Mouse (Mus musculus) lung, adult 2 months (tissue): Measurements from ENCODE around the gene Aig1. TPM values are rescaled to one million over a fixed set of nuclear protein-coding genes. Genes with fewer than 3 reads are reported as not detected.

Experiments used
- DNase-seq: peaks from one replicate; pipeline ENCODE4 v3.0.0; 2022
- H3K4me1 ChIP-seq: fragments of 200-500 bp; 2 replicates; pipeline ENCODE4 v1.6.1; 2011; ENCODE audit warnings: low read length; ENCODE audit not compliant: control insufficient read depth, insufficient read depth
- H3K4me3 ChIP-seq: fragments of 200-500 bp; replicated peaks from 2 replicates; pipeline ENCODE3; 2011; ENCODE audit warnings: low read depth, mild to moderate bottlenecking, control low read depth, low read length; ENCODE audit errors: extremely low read depth
- CTCF ChIP-seq: fragments of 200-500 bp; IDR thresholded peaks from 2 replicates; pipeline ENCODE4 v1.5.1; 2011; ENCODE audit warnings: mild to moderate bottlenecking, low read length, control low read depth; ENCODE audit not compliant: insufficient read depth
- POLR2A ChIP-seq: fragments of 200-500 bp; IDR thresholded peaks from 2 replicates; pipeline ENCODE4 v1.6.1; 2011; ENCODE audit warnings: low read depth, mild to moderate bottlenecking, control low read depth, low read length, borderline replicate concordance; ENCODE audit errors: extremely low read depth
- WGBS: fragments of 180-500 bp; shearing (Covaris S2); methylation state at CpG from one replicate; pipeline ENCODE4 v1.1.7; 2018; 5-methylcytosine and 5-hydroxymethylcytosine counted together
- polyA plus RNA-seq: library from polyadenylated mRNA; depleted of rRNA; stranded (reverse); fragments of >200 nt; gene quantifications from 2 replicates; pipeline ENCODE4 v1.2.3, GENCODE M21; 2012

Gene Aig1
- polyA plus RNA-seq, 1 experiment = 76.5 TPM

- Histone ChIP-seq H3K4me3 (no peak overlapping the region), H3K4me1 (no peaks in the 10 kb centered on the region)
- DNase-seq = no peak
- WGBS = 90% methylated on average over 6 of the region's 6 CpGs
- TF ChIP-seq CTCF = no peak
- TF ChIP-seq POLR2A = no peak
Measured at GRCm38 (mm10) chr10:13767076-13767475, 101.7 kb downstream of the Aig1 start.

GRCm38 (mm10) chr10:13763151-13763550 is 105.6 kb downstream of the Aig1 start:
- 71% methylated on average over 2 of the region's 2 CpGs for WGBS
- TF ChIP-seq CTCF (no peak), POLR2A (no peak)
- no peak overlapping the region for H3K4me3 ChIP-seq
- no peak for DNase-seq
- H3K4me1 ChIP-seq = no peaks in the 10 kb centered on the region

GRCm38 (mm10) chr10:13754712-13755111 is 114.1 kb downstream of the Aig1 start:
- 100% methylated on average over 1 of the region's 1 CpGs for WGBS

GRCm38 (mm10) chr10:13753777-13754176 is 115.0 kb downstream of the Aig1 start:
- 73% methylated on average over 5 of the region's 5 CpGs for WGBS
- Histone ChIP-seq H3K4me3 (no peak overlapping the region), H3K4me1 (no peaks in the 10 kb centered on the region)
- no peak for TF ChIP-seq POLR2A
- TF ChIP-seq CTCF = no peak
- no peak for DNase-seq

More at GRCm38 (mm10) chr10:13754712-13755111, 114.1 kb downstream of the Aig1 start:
- H3K4me3 ChIP-seq = no peak overlapping the region
- TF ChIP-seq POLR2A (no peak), CTCF (no peak)
- no peaks in the 10 kb centered on the region for H3K4me1 ChIP-seq
- no peak for DNase-seq

- TF ChIP-seq CTCF (no peak), POLR2A (no peak)
- H3K4me1 ChIP-seq = no peaks in the 10 kb centered on the region
- 82% methylated on average over 18 of the region's 18 CpGs for WGBS
- DNase-seq = no peak
- no peak overlapping the region for H3K4me3 ChIP-seq
Measured at GRCm38 (mm10) chr10:13739494-13740140, 129.2 kb downstream of the Aig1 start.

GRCm38 (mm10) chr10:13730039-13730748 is 138.6 kb downstream of the Aig1 start:
- H3K4me3 ChIP-seq = no peak overlapping the region
- 92% methylated on average over 4 of the region's 4 CpGs for WGBS
- no peak for DNase-seq
- TF ChIP-seq CTCF = no peak
- TF ChIP-seq POLR2A = no peak
- H3K4me1 ChIP-seq = no peaks in the 10 kb centered on the region

GRCm38 (mm10) chr10:13727676-13728075 is 141.1 kb downstream of the Aig1 start:
- TF ChIP-seq CTCF = no peak
- TF ChIP-seq POLR2A = no peak
- Histone ChIP-seq H3K4me3 (no peak overlapping the region), H3K4me1 (no peaks in the 10 kb centered on the region)
- no peak for DNase-seq
- 75% methylated on average over 6 of the region's 6 CpGs for WGBS

GRCm38 (mm10) chr10:13726206-13726605 is 142.6 kb downstream of the Aig1 start:
- 88% methylated on average over 2 of the region's 2 CpGs for WGBS
- no peak for DNase-seq
- TF ChIP-seq POLR2A = no peak
- no peak for TF ChIP-seq CTCF
- no peaks in the 10 kb centered on the region for H3K4me1 ChIP-seq
- H3K4me3 ChIP-seq = no peak overlapping the region

GRCm38 (mm10) chr10:13725276-13725675 is 143.5 kb downstream of the Aig1 start:
- WGBS = 89% methylated on average over 3 of the region's 3 CpGs
- no peak for TF ChIP-seq CTCF
- TF ChIP-seq POLR2A = no peak
- DNase-seq = no peak
- no peak overlapping the region for H3K4me3 ChIP-seq
- H3K4me1 ChIP-seq = no peaks in the 10 kb centered on the region

- no peak for DNase-seq
- 39% methylated on average over 2 of the region's 2 CpGs for WGBS
- no peak overlapping the region for H3K4me3 ChIP-seq
- H3K4me1 ChIP-seq = no peaks in the 10 kb centered on the region
- TF ChIP-seq CTCF (no peak), POLR2A (no peak)
Measured at GRCm38 (mm10) chr10:13716132-13716531, 152.6 kb downstream of the Aig1 start.
